Mouse (Mus musculus) heart, postnatal 0 days (tissue): Measurements from ENCODE around the gene Lgals3bp.

ENCODE experiments used
- CTCF ChIP-seq: IDR thresholded peaks from 2 replicates; pipeline ENCODE4 v1.5.1; 2016; ENCODE audit warnings: antibody characterized with exemption, control low read depth, low read depth
- EP300 ChIP-seq: IDR thresholded peaks from 2 replicates; pipeline ENCODE4 v1.6.1; 2016; ENCODE audit warnings: antibody characterized with exemption, low read depth

- TF ChIP-seq CTCF (no peak), EP300 (no peak)
Observed at GRCm38 (mm10) chr11:118400566-118400936, 1.3 kb downstream of the Lgals3bp start.
